Mouse (Mus musculus) lung, adult 2 months (tissue): Measurements from ENCODE around the gene Hist2h2bb.

ENCODE experiments used
- CTCF ChIP-seq: fragments of 200-500 bp; IDR thresholded peaks from 2 replicates; pipeline ENCODE4 v1.5.1; 2011; ENCODE audit warnings: mild to moderate bottlenecking, low read length, control low read depth; ENCODE audit not compliant: insufficient read depth
- POLR2A ChIP-seq: fragments of 200-500 bp; IDR thresholded peaks from 2 replicates; pipeline ENCODE4 v1.6.1; 2011; ENCODE audit warnings: low read depth, mild to moderate bottlenecking, control low read depth, low read length, borderline replicate concordance; ENCODE audit errors: extremely low read depth

DNA sequence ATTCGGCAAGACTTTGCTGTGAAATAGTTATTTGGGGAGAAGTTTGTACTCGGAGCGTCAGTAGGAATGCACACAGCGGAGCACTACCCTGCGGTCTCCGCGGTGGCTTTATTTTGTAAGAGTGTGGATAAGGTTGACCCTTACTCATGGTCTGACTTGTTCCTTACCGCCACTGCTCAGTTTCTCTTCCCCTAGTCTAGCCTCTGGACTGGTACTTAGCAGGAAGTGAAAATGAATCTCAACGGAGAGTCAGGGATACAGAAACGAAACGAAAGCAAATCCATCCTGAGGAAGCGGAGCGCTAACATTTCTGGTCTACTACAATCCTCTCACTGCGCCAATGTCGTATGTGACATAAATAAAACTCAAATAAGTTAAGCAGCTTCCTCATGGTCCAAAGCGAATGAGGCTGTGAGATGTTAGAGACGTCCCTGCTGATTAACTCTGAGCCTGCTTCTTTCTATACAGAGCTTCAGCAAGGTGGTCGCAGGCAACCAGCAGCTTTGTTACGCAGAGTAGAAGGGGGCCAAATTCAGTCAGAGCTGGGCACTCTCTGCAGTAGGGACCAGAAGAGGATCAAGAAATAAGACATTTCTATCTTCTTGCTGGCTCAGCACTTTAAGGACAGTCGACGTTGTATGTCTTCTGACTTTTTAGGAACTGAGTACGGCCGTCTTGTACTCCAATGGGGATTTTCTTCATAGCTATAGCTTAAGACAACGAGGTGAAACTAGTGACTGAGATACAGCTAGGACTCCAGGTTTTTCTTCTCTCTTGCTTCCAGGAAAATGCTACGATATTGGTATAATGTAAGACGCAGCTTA, 31.4 kb downstream of the Hist2h2bb start:
- TF ChIP-seq POLR2A, result no peak
- TF ChIP-seq CTCF, result no peak
